Mouse (Mus musculus): Measurements from ENCODE around the gene Klhl22.

DNA sequence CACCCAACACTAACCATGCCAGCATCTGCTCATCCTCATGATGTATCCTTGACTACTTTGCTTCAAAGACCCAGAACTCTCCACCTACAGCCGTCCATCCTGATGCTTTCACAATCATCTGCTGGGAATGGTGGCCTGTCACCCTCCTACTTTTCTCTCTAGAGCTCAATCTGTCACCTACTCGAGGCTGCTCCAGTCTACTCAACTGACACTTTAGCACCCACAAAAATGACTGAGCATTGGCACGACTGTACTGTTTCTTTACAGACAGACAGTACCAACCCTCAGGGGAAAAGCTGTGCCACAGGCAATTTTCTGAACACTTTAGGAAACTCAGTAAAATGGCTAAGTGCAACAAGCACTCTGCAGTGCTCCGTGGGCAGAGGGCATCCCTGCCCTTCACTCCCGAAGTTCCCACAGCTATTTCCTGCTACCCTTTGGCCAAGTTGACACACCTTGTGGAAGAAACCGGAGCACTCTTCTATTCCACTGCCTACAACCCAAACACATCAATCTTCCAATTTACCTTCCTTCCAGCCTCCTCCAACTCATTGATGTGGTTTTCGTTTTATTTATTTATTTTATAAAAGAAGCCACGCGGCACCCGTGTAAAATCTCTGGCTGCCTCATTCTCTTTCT is 37.5 kb upstream of the Klhl22 start:
- TF ChIP-seq REST (IDR thresholded peaks at IDR 0.05; ENCODE audit: insufficient read depth, insufficient read length) (no peak), POLR2A (IDR thresholded peaks at IDR 0.05; ENCODE audit: insufficient read length, low read depth) (no peak), MYOG (IDR thresholded peaks at IDR 0.05; ENCODE audit: control insufficient read depth in 1 of 3, insufficient read depth in 1 of 3, insufficient read length in 2 of 3, low read depth in 2 of 3) (no peak), E2F4 (IDR thresholded peaks at IDR 0.05; ENCODE audit: insufficient read depth) (no peak)
